In the genomic region with DNA sequence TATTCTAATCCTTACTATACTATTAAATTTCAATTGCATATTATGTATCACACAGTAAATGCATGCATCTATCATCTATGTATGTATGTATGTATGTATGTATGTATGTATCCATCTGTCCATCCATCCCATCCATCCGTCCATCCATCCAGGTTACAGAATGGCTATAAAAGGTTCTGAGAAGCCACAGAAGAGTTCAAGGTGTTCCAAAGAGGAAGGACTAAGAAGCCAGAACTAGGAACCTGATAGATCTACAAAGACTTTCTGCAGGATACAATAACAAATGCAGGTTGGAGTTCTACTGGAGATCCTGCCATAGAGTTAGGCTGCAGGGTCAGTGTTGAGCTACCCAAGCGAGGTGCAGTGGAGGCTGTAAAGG, we compare ENCODE assay signal across 18 mouse cellular contexts. TPM values are rescaled to one million over a fixed set of nuclear protein-coding genes. Genes with fewer than 3 reads are reported as not detected.
DNase-seq lines count a peak whose midpoint lies in the region; TF ChIP-seq lines count a peak whose summit lies in the region.
"Had no signal": no experiment of that assay in that cellular context is flagged by ENCODE, and none has a peak within 500 bp of the region (broad histone marks: within the 10 kb centered on the region; RNA-seq: fewer than 3 reads in every experiment).

No protein-coding gene starts in this region.

- peak; percentile 25 for DNase-seq in heart, adult 11 months
- no peak for DNase-seq in heart, adult 18-20 months
- no peak for DNase-seq in CH12.LX (ENCODE audit: extremely low read depth)
- no peak for DNase-seq in kidney, adult 8-10 months
- DNase-seq: adrenal gland, adult 2 months; adrenal gland, postnatal 10 days; adrenal gland, postnatal 25 days; cerebellum, adult 11-12 months; cerebellum, adult 2 months; cerebellum, adult 9-10 months; cerebellum, postnatal 10 days; cerebellum, postnatal 25 days; forebrain, postnatal 0 days had no signal

- H3K4me3 ChIP-seq in CH12.LX (replicated peaks in 1 of 3; ENCODE audit: low read depth in 2 of 3, low read length in 2 of 3, poor library complexity in 1 of 3) (no peak overlapping the region), macrophage (ENCODE audit: inconsistent target) (no peak overlapping the region)
- H3K4me3 ChIP-seq: embryonic facial prominence, embryonic 10.5 days; embryonic facial prominence, embryonic 12.5 days; forebrain, embryonic 13.5 days; forebrain, embryonic 15.5 days had no signal

- dilution Hi-C loops in CH12.LX (cut with MboI; ENCODE audit: extremely low pct_ligation_motif_present, extremely low pct_unique_long_range_greater_than_20kb, low sequenced_read_pairs), result no loop called here

- H3K27ac ChIP-seq in CH12.LX (ENCODE audit: insufficient read depth, low read depth), result peak overlapping the region; percentile 96
- H3K27ac ChIP-seq in macrophage, result peak overlapping the region; percentile 75
- H3K27ac ChIP-seq: embryonic facial prominence, embryonic 10.5 days; embryonic facial prominence, embryonic 12.5 days; forebrain, embryonic 13.5 days; forebrain, embryonic 15.5 days had no signal

- no peak for TF ChIP-seq POLR2A in CH12.LX (IDR thresholded peaks at IDR 0.05; ENCODE audit: low read depth, low read length)

- H3K36me3 ChIP-seq in CH12.LX (replicated peaks in 1 of 2; ENCODE audit: control insufficient read depth in 1 of 2, insufficient read depth in 1 of 2, low read length in 1 of 2) (peaks cover 36 to 49% of the 10 kb centered on the region in 2 experiments), macrophage (ENCODE audit: inconsistent target) (peaks cover under 1% of the 10 kb centered on the region; the same call in 1 of the 2 replicates)
- H3K36me3 ChIP-seq: embryonic facial prominence, embryonic 10.5 days; embryonic facial prominence, embryonic 12.5 days; forebrain, embryonic 15.5 days had no signal

- no peak overlapping the region for H3K9ac ChIP-seq in CH12.LX (ENCODE audit: insufficient read depth, low read depth)
- H3K9ac ChIP-seq: embryonic facial prominence, embryonic 12.5 days; forebrain, embryonic 13.5 days; forebrain, embryonic 15.5 days; forebrain, postnatal 0 days had no signal

- peaks cover 8% of the 10 kb centered on the region for H3K79me2 ChIP-seq in CH12.LX (replicated peaks; ENCODE audit: control insufficient read depth, extremely low read depth, insufficient read depth, poor library complexity, severe bottlenecking)
- H3K79me2 ChIP-seq in macrophage (ENCODE audit: inconsistent target), result peaks cover 20% of the 10 kb centered on the region; the same call in 1 of the 2 replicates

- in situ Hi-C loops in CH12.LX (cut with MboI; ENCODE audit: low pct_ligation_motif_present, low pct_unique_long_range_greater_than_20kb, low sequenced_read_pairs), result loop anchor here (5.0 kb wide), 1 partner anchor 34 kb away; no protein-coding TSS in a partner anchor

- TF ChIP-seq RAD21 in CH12.LX (IDR thresholded peaks at IDR 0.05; ENCODE audit: low read depth, low read length), result no peak; the same call in 1 of the 2 replicates

- TF ChIP-seq CTCF in CH12.LX (conservative IDR thresholded peaks at IDR 0.05 in 1 of 2, IDR thresholded peaks at IDR 0.05 in 1 of 2; ENCODE audit: low read depth in 2 of 2, low read length in 2 of 2), result no peak

- peaks cover 58 to 93% of the 10 kb centered on the region in 2 experiments for H3K4me1 ChIP-seq in CH12.LX (ENCODE audit: control insufficient read depth in 1 of 2, insufficient read depth in 2 of 2)
- H3K4me1 ChIP-seq: forebrain, embryonic 13.5 days had no signal

- TF ChIP-seq EP300 in CH12.LX (IDR thresholded peaks at IDR 0.05; ENCODE audit: low read length), result no peak

- 91% methylated on average over 2 of the region's 2 CpGs for WGBS in macrophage (ENCODE audit: missing documents)

- no peaks in the 10 kb centered on the region for H3K27me3 ChIP-seq in CH12.LX (replicated peaks)
- H3K27me3 ChIP-seq: embryonic facial prominence, embryonic 12.5 days; forebrain, embryonic 13.5 days; forebrain, embryonic 15.5 days had no signal

- no peaks in the 10 kb centered on the region for H3K9me3 ChIP-seq in CH12.LX (replicated peaks; ENCODE audit: low read length)
- H3K9me3 ChIP-seq: embryonic facial prominence, embryonic 10.5 days; embryonic facial prominence, embryonic 12.5 days; forebrain, embryonic 13.5 days; forebrain, embryonic 15.5 days had no signal

- no peak overlapping the region for H3K4me2 ChIP-seq in CH12.LX (ENCODE audit: insufficient read depth, low read depth, poor library complexity, severe bottlenecking)
- H3K4me2 ChIP-seq: embryonic facial prominence, embryonic 12.5 days; forebrain, embryonic 13.5 days; forebrain, embryonic 15.5 days had no signal

TF ChIP-seq in CH12.LX, 34 proteins besides CTCF, POLR2A, EP300 and RAD21:
- TF ChIP-seq MAX (IDR thresholded peaks at IDR 0.05; ENCODE audit: low read length), result no peak
- peak; percentile 44; the same call in 1 of the 2 replicates for TF ChIP-seq MXI1 (IDR thresholded peaks at IDR 0.05; ENCODE audit: low read depth, low read length)
- TF ChIP-seq SIN3A (IDR thresholded peaks at IDR 0.05; ENCODE audit: low read length), result no peak; the same call in 1 of the 2 replicates
- TF ChIP-seq ZKSCAN1 (IDR thresholded peaks at IDR 0.05; ENCODE audit: borderline replicate concordance, low read depth, low read length), result no peak
- 0 out of 2 replicates have a peak, but pooled peaks have one; percentile 74 for TF ChIP-seq CHD1 (IDR thresholded peaks at IDR 0.05; ENCODE audit: low read depth, low read length)
TF ChIP-seq in CH12.LX: peak in this region for 2.

RNA-seq across cellular contexts. Expression of gene Tmem154, which starts 20.3 kb away (rescaled TPM):
- 1 to 10 TPM; 1.7 to 1.9 TPM for total RNA-seq in heart, adult 18-20 months (2021)
- 38.6 and 42.8 TPM in 2 replicates for total RNA-seq in CH12.LX (2012; rRNA removed)
- total RNA-seq in CH12.LX (2014; rRNA removed), result 57.1 and 57.7 TPM in 2 replicates
- 81.6 and 91.5 TPM in 2 replicates for polyA plus RNA-seq in CH12.LX (2012; ENCODE audit: insufficient read length, low read depth)
- 100 to 1,000 TPM in 10 of 26 experiments, 10 to 100 TPM in 11, 1 to 10 TPM in 5; 5.6 to 262 (median 81.4) TPM for total RNA-seq in macrophage (2018; cell fraction: chromatin; rRNA removed)
- 100 to 1,000 TPM in 8 of 26 experiments, 10 to 100 TPM in 18; 34.4 to 131 (median 62.0) TPM for total RNA-seq in macrophage (2018; cell fraction: cytosol; rRNA removed)
- total RNA-seq in macrophage (2018; cell fraction: nucleus; rRNA removed), result 100 to 1,000 TPM in 6 of 26 experiments, 10 to 100 TPM in 19, 1 to 10 TPM in 1; 9.0 to 177 (median 62.5) TPM
- 57.7 to 102 TPM (median 78.1 TPM) in 3 replicates for polyA plus RNA-seq in macrophage (2018)

Comparison
In these comparisons a context has a peak if more than half of its experiments do, and no peak if none do; other contexts are left out.
1. RNA of gene Tmem154, which starts 20.3 kb away (total RNA-seq): 38.6 to 57.7 TPM in CH12.LX; 1.7 to 1.9 TPM in heart, adult 18-20 months; every median in the first group is over 10 times any median in the second.